Mouse (Mus musculus) liver, adult 2 months (tissue): Measurements from ENCODE around the gene Icos. TPM values are rescaled to one million over a fixed set of nuclear protein-coding genes. Genes with fewer than 3 reads are reported as not detected.

Experiments used
- DNase-seq: peaks from one replicate; pipeline ENCODE4 v3.0.0-alpha.2; 2011; ENCODE audit warnings: low read depth, low spot score; ENCODE audit errors: extremely low read depth
- H3K27ac ChIP-seq: fragments of 200-500 bp; replicated peaks from 2 replicates; pipeline ENCODE4 v1.5.1; 2012; ENCODE audit warnings: low read depth, mild to moderate bottlenecking, control low read depth, inconsistent platforms, low read length; ENCODE audit not compliant: insufficient read depth
- H3K27me3 ChIP-seq: fragments of 200-500 bp; 2 replicates; pipeline ENCODE4 v1.6.1; 2012; ENCODE audit warnings: mild to moderate bottlenecking, moderate library complexity, low read length, inconsistent platforms; ENCODE audit not compliant: control insufficient read depth, insufficient read depth
- H3K36me3 ChIP-seq: fragments of 200-500 bp; 2 replicates; pipeline ENCODE4 v1.6.1; 2012; ENCODE audit warnings: low read length, inconsistent platforms; ENCODE audit not compliant: control insufficient read depth, insufficient read depth
- H3K4me1 ChIP-seq: fragments of 200-500 bp; 2 replicates; pipeline ENCODE4 v1.6.1; 2011; ENCODE audit warnings: low read length; ENCODE audit not compliant: control insufficient read depth, insufficient read depth
- H3K4me3 ChIP-seq: fragments of 200-500 bp; 2 replicates; pipeline ENCODE4 v1.5.1; 2011; ENCODE audit warnings: low read depth, mild to moderate bottlenecking, control low read depth, low read length, moderate library complexity; ENCODE audit not compliant: insufficient read depth
- H3K79me2 ChIP-seq: fragments of 200-500 bp; 2 replicates; pipeline ENCODE4 v1.6.1; 2012; ENCODE audit warnings: inconsistent platforms, mild to moderate bottlenecking, low read length, moderate library complexity; ENCODE audit not compliant: control insufficient read depth, insufficient read depth
- H3K9ac ChIP-seq: fragments of 200-500 bp; 2 replicates; pipeline ENCODE4 v1.6.1; 2012; ENCODE audit warnings: low read depth, mild to moderate bottlenecking, control low read depth, inconsistent platforms, low read length
- CTCF ChIP-seq: fragments of 200-500 bp; IDR thresholded peaks from 2 replicates; pipeline ENCODE4 v1.5.1; 2011; ENCODE audit warnings: low read depth, low read length, control low read depth
- POLR2A ChIP-seq: fragments of 200-500 bp; IDR thresholded peaks from 2 replicates; pipeline ENCODE4 v1.6.1; 2011; ENCODE audit warnings: low read length, control low read depth; ENCODE audit not compliant: insufficient read depth; ENCODE audit errors: extremely low read depth
- WGBS: fragments of 180-500 bp; shearing (Covaris S2); methylation state at CpG from one replicate; pipeline ENCODE4 v1.1.7; 2018; 5-methylcytosine and 5-hydroxymethylcytosine counted together
- polyA plus RNA-seq: library from polyadenylated mRNA; depleted of rRNA; stranded (reverse); fragments of >200 nt; gene quantifications from 2 replicates; pipeline ENCODE4 v1.2.3, GENCODE M21; 2012; rRNA removed
- total RNA-seq: library from RNA; depleted of rRNA; stranded (reverse); fragments of >200 nt; gene quantifications from 2 replicates; pipeline ENCODE4 v1.2.3, GENCODE M21; 2014; rRNA removed

Gene Icos
- total and polyA plus RNA-seq, 2 experiments: 0.38 to 0.65 TPM

DNA sequence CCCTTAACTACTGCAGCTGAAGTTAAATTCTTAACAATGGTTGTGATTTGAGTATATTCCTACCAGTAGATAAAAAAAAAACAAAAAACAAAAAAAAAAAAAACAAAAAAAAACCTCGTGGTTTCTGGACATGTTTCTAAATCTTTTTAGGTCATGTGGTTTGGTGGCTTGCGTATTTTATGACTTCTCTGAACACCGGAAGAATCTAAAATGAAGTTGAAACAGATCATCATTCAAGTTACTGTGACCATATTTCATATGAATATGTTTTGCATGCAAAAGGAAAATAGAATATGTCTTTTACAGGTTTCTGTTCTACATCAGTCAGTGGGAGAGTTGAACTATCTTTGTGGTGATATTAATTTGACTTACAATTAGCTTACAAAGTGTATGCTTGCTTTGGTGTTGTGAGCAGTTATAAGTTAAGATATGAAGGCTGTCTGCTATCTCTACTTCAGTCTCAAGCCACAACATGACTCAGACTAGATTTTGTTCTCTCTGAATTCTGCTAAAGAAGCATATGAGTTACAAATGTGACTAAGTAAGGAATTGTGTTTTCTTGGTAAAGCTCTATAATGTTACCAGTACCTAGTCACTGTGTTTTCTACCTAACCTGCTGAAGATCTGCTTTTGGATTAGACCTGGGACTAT lies 68.5 kb downstream of the Icos start:
- H3K27me3 ChIP-seq: no peaks in the 10 kb centered on the region
- H3K4me1 ChIP-seq: no peaks in the 10 kb centered on the region
- no peak overlapping the region for H3K27ac ChIP-seq
- 70% methylated on average over 3 of the region's 3 CpGs for whole genome bisulfite sequencing
- no peak for TF ChIP-seq POLR2A
- no peak for TF ChIP-seq CTCF
- no peak for DNase-seq
- no peaks in the 10 kb centered on the region for H3K36me3 ChIP-seq
- no peak overlapping the region for H3K9ac ChIP-seq
- H3K4me3 ChIP-seq: no peak overlapping the region
- H3K79me2 ChIP-seq: no peaks in the 10 kb centered on the region

GRCm38 (mm10) chr1:61047336-61047735 lies 69.6 kb downstream of the Icos start:
- Histone ChIP-seq H3K9ac (no peak overlapping the region), H3K27ac (no peak overlapping the region), H3K79me2 (no peaks in the 10 kb centered on the region), H3K4me3 (no peak overlapping the region), H3K27me3 (no peaks in the 10 kb centered on the region), H3K4me1 (no peaks in the 10 kb centered on the region), H3K36me3 (no peaks in the 10 kb centered on the region)
- 79% methylated on average over 3 of the region's 3 CpGs for WGBS
- TF ChIP-seq CTCF (no peak), POLR2A (no peak)
- no peak for DNase-seq

Other genes with a start within 250 kb of the Icos start
- 0.20 TPM in 1 of 2 replicates, not detected in the other for gene Ctla4, start 90.9 kb upstream of the Icos start, total RNA-seq
- gene Ctla4, start 90.9 kb upstream of the Icos start, polyA plus RNA-seq: not detected in 2 replicates